Mouse (Mus musculus) adrenal gland, adult 18-20 months (tissue): ENCODE data around the gene Cab39l. TPM values are rescaled to one million over a fixed set of nuclear protein-coding genes. Genes with fewer than 3 reads are reported as not detected.

ENCODE experiments used
- DNase-seq, 2 experiments: peaks; one replicate each; pipeline ENCODE4 v3.0.0; 2021 to 2022; ENCODE audit warnings: low spot score in 2 of 2
- total RNA-seq, 2 experiments: library from RNA; stranded (reverse); gene quantifications; 1 replicate in 1 of 2; 2 replicates in 1 of 2; pipeline ENCODE4 v1.2.3; 2021

Gene Cab39l
- total RNA-seq, 2 experiments from 2014 or later, result 36.4 to 39.4 TPM

DNA sequence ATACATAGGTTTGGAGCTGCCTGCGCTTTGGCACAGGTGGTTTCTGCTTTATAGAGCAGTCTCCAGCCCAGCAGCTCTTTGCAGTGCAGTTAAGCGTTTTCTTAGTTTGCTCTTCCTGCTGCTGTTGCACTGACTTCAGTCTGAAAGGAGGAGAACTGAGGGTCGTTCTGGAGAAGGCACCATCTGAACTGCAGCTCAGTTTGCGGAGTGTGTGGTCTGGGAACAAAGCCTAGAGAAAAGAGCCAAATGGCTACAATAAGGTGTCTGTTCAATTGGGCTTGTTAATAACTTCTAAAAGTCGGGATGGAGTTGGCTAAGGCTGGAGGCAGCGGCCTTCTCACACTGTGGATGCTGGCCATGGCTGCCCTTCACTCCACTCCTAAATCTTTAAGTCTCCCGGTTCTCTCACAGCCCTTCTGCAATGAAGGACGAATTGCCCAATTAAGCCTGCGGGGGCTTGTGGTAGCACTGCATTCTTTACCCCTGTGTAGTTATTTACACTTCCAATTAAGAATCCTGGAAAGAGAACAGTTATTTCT lies 186.4 kb downstream of the Cab39l start:
- no peak for DNase-seq

DNA sequence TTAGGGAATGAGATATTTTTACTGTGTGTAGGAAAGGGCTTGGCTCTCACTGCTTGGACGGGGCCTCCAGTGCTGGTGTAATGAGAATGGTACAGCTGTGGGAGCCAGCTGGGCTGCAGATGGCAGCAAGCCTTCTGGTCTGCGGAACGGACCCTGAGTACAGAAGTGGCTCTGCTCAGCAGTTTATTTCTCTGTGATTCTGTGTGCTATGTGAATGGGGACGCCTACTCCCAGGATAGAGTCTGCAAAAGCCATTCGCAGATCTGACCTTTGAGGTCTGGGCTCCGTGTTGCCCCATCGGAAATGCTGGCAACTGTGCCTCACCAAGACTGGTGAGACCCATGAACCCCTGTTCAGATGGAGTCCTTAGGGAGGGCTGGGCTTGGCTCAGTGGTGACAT lies 187.1 kb downstream of the Cab39l start:
- no peak for DNase-seq

DNA sequence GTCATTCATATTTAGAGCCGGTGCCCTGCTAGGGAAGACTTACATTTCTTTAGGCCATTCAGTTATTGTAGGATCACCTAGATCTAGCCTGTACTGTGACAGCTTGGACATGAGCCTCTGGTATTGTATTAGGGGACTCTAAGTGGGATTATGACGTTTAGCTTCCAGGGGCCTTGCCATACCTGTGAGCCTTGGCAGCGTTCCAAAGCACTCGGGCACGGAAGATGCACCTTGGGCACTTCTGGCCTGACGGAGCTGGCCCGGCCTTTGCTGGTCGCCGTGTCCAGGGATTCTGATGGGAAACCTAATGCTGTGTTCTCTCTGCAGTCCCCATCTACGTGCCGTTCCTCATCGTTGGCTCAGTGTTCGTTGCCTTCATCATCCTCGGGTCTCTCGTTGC lies 188.5 kb downstream of the Cab39l start:
- no peak for DNase-seq

- no peak for DNase-seq
Measured at GRCm38 (mm10) chr14:59630096-59630495, 189.3 kb downstream of the Cab39l start.

DNA sequence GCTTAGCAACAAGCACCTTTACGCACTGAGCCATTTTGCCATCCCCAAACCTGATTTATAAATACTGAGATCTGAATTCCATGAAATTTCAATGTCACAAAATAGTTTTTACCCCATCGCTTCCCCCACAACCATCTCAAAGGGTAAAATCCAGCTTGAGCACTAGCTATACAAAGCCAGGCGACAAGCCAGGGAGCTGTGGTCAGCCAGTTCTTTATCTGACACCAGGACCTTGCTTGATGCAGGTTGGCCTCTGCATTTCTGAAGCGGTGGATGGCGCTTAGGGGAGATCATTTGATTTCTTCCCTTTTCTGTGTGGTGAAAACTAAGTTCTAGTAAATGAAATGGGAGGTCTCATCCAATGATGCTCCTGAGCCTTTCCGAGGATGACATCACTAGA lies 191.3 kb downstream of the Cab39l start:
- no peak for DNase-seq

GRCm38 (mm10) chr14:59633295-59633898 lies 192.6 kb downstream of the Cab39l start:
- no peak for DNase-seq

DNA sequence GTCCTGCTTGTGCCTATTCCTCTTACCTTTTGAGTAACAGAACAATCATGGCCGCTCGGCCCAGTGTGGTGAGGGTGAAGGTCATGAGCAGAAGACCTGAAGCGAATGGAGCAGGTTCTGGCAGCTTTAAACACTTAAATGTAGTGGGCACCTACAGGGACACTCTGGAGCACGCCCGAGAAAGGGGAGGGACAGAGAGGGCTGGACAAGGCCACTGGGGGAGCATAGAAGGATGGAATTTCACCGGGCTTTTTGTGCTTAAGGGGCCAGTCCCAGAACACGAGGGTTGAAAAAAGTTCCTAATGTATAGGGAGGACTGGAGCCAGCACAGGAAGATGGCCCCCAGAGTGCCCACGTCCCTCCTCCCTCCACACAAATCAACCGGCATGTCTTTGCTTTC lies 193.2 kb downstream of the Cab39l start:
- DNase-seq, result no peak

Other genes with a start within 250 kb of the Cab39l start
- gene Rcbtb1, start 239.8 kb upstream of the Cab39l start, total RNA-seq, result 10 to 100 TPM; 18.7 to 33.5 TPM
- not detected for gene Gm6904, start 180.8 kb upstream of the Cab39l start, total RNA-seq
- gene Phf11a, start 143.4 kb upstream of the Cab39l start, total RNA-seq, result under 1 TPM in 1 of 2 experiments, not detected in 1; 0.54 TPM
- gene Phf11b, start 99.6 kb upstream of the Cab39l start, total RNA-seq, result 1 to 10 TPM; 2.3 to 3.0 TPM
- gene Phf11d, start 75.5 kb upstream of the Cab39l start, total RNA-seq, result 1 to 10 TPM; 4.1 to 5.4 TPM
- gene Phf11c, start 45.6 kb upstream of the Cab39l start, total RNA-seq, result under 1 TPM; 0.35 to 0.36 TPM
- 1 to 10 TPM; 3.8 to 4.7 TPM for gene Setdb2, start 88 bp upstream of the Cab39l start, total RNA-seq
- gene Cdadc1, start 157.0 kb downstream of the Cab39l start, total RNA-seq, result 10 to 100 TPM; 64.6 to 76.2 TPM
- gene Shisa2, start 184.3 kb downstream of the Cab39l start, total RNA-seq, result 1 to 10 TPM in 1 of 2 experiments, under 1 TPM in 1; 0.74 to 1.2 TPM